Mouse (Mus musculus) splenic B cell, adult 2 months (primary cell): ENCODE measurements around the gene Tubgcp2.

ENCODE experiments used
- DNase-seq: peaks from one replicate; pipeline ENCODE4 v3.0.0-alpha.2; 2011; ENCODE audit warnings: low read depth, low spot score
- H3K27me3 ChIP-seq: 2 replicates; pipeline ENCODE4 v1.6.1; 2012; ENCODE audit warnings: mild to moderate bottlenecking, low read length, moderate library complexity, mixed read lengths; ENCODE audit not compliant: control insufficient read depth, poor library complexity, insufficient read depth, severe bottlenecking
- H3K36me3 ChIP-seq: 2 replicates; pipeline ENCODE4 v1.6.1; 2012; ENCODE audit warnings: mild to moderate bottlenecking, low read length, moderate library complexity, mixed read lengths; ENCODE audit not compliant: control insufficient read depth, poor library complexity, insufficient read depth, severe bottlenecking

Gene Tubgcp2

GRCm38 (mm10) chr7:140036281-140037170, at the start of gene Tubgcp2, which contains the start of gene Zfp511:
Gene Tubgcp2 (minus strand): TSS chr7:140036669.
Gene Zfp511 (plus strand): TSS chr7:140036391.
- H3K36me3 ChIP-seq, result no peaks in the 10 kb centered on the region
- no peaks in the 10 kb centered on the region for H3K27me3 ChIP-seq
- peak; percentile 98 for DNase-seq

- Histone ChIP-seq H3K27me3 (no peaks in the 10 kb centered on the region), H3K36me3 (no peaks in the 10 kb centered on the region)
- peak; percentile 20 for DNase-seq
These were observed 45.8 kb upstream of the Tubgcp2 start, which contains the start of gene Caly for GRCm38 (mm10) chr7:140082242-140082678. Gene Caly (minus strand): TSS chr7:140082548.

- Histone ChIP-seq H3K27me3 (no peaks in the 10 kb centered on the region), H3K36me3 (no peaks in the 10 kb centered on the region)
- no peak for DNase-seq
These were observed 45.2 kb upstream of the Tubgcp2 start for GRCm38 (mm10) chr7:140081408-140082241.

- peak; percentile 46 for DNase-seq
- Histone ChIP-seq H3K27me3 (no peaks in the 10 kb centered on the region), H3K36me3 (no peaks in the 10 kb centered on the region)
These were observed 44.2 kb upstream of the Tubgcp2 start for GRCm38 (mm10) chr7:140080503-140081156.

GRCm38 (mm10) chr7:140078711-140079110, 42.2 kb upstream of the Tubgcp2 start:
- Histone ChIP-seq H3K27me3 (no peaks in the 10 kb centered on the region), H3K36me3 (no peaks in the 10 kb centered on the region)
- DNase-seq, result peak; percentile 78

GRCm38 (mm10) chr7:140077698-140078097, 41.2 kb upstream of the Tubgcp2 start:
- no peak for DNase-seq
- no peaks in the 10 kb centered on the region for H3K36me3 ChIP-seq
- no peaks in the 10 kb centered on the region for H3K27me3 ChIP-seq

- H3K27me3 ChIP-seq, result no peaks in the 10 kb centered on the region; the same call in 1 of the 2 replicates
- no peak for DNase-seq
- no peaks in the 10 kb centered on the region for H3K36me3 ChIP-seq
These were observed 33.7 kb upstream of the Tubgcp2 start for GRCm38 (mm10) chr7:140070042-140070711.

GRCm38 (mm10) chr7:140067397-140067796, 30.9 kb upstream of the Tubgcp2 start:
- Histone ChIP-seq H3K36me3 (no peaks in the 10 kb centered on the region), H3K27me3 (no peaks in the 10 kb centered on the region; the same call in 1 of the 2 replicates)
- DNase-seq, result no peak

GRCm38 (mm10) chr7:140063092-140063491, 26.6 kb upstream of the Tubgcp2 start:
- DNase-seq, result peak; percentile 80
- Histone ChIP-seq H3K27me3 (peaks cover 2% of the 10 kb centered on the region; the same call in 1 of the 2 replicates), H3K36me3 (no peaks in the 10 kb centered on the region)

- DNase-seq, result peak; percentile 15
- Histone ChIP-seq H3K27me3 (peaks cover 4% of the 10 kb centered on the region), H3K36me3 (no peaks in the 10 kb centered on the region)
These were observed 25.8 kb upstream of the Tubgcp2 start for GRCm38 (mm10) chr7:140062307-140062706.

- Histone ChIP-seq H3K27me3 (peaks cover 4% of the 10 kb centered on the region), H3K36me3 (no peaks in the 10 kb centered on the region)
- no peak for DNase-seq
These were observed 25.3 kb upstream of the Tubgcp2 start for GRCm38 (mm10) chr7:140061832-140062130.

GRCm38 (mm10) chr7:140060936-140061831, 24.7 kb upstream of the Tubgcp2 start:
- H3K27me3 ChIP-seq, result peaks cover 4% of the 10 kb centered on the region
- H3K36me3 ChIP-seq, result no peaks in the 10 kb centered on the region
- DNase-seq, result no peak

- Histone ChIP-seq H3K36me3 (no peaks in the 10 kb centered on the region), H3K27me3 (peaks cover 4% of the 10 kb centered on the region)
- DNase-seq, result no peak
These were observed 23.1 kb upstream of the Tubgcp2 start for GRCm38 (mm10) chr7:140059601-140060000.
